23 mouse cellular contexts compared by ENCODE assay signal in the genomic region with DNA sequence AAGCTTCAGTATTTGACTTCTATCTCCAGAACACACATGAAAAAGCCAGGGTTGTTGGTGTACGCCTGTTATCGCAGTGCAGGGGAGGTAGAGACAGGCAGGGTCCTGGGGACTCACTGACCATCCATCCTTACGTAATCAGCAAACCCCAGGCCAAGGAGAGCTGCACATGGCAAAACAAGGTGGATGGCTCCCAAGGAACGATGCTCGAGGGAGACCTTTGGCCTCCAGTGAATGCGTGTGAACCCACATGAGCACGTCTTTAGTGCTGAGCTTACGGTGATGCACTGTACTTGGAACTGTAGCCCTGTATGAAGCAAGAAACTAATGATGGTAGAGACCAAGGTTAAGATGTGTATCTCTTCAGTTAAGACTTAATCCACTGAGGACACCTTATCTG.
DNase-seq lines count a peak whose midpoint lies in the region; ATAC-seq and TF ChIP-seq lines count a peak whose summit lies in the region.
"Had no signal": no experiment of that assay in that cellular context is flagged by ENCODE, and none has a peak within 500 bp of the region (broad histone marks: within the 10 kb centered on the region; RNA-seq: fewer than 3 reads in every experiment).

No protein-coding gene starts in this region.

- no peak overlapping the region for H3K9ac ChIP-seq in heart, embryonic 13.5 days
- no peak overlapping the region for H3K9ac ChIP-seq in heart, adult 2 months (ENCODE audit: low read depth, low read length)
- H3K9ac ChIP-seq in midbrain, embryonic 11.5 days (ENCODE audit: low read length): no peak overlapping the region
- H3K9ac ChIP-seq: heart, embryonic 12.5 days; hindbrain, embryonic 14.5 days had no signal

- no peak overlapping the region for H3K4me2 ChIP-seq in heart, embryonic 13.5 days
- H3K4me2 ChIP-seq in midbrain, embryonic 11.5 days: no peak overlapping the region
- H3K4me2 ChIP-seq: heart, embryonic 12.5 days; hindbrain, embryonic 14.5 days had no signal

- H3K79me2 ChIP-seq in heart, adult 2 months (replicated peaks; ENCODE audit: control insufficient read depth, insufficient read depth, low read length): peaks cover 3% of the 10 kb centered on the region; the same call in 1 of the 2 replicates

- no peak for TF ChIP-seq CTCF in heart, adult 2 months (IDR thresholded peaks at IDR 0.05)

- H3K4me3 ChIP-seq in heart, embryonic 13.5 days: no peak overlapping the region
- H3K4me3 ChIP-seq in heart, adult 2 months: no peak overlapping the region
- no peak overlapping the region for H3K4me3 ChIP-seq in midbrain, embryonic 11.5 days (ENCODE audit: low read depth, low read length)
- H3K4me3 ChIP-seq: forebrain, embryonic 10.5 days; gastrocnemius, adult 2 months; heart, embryonic 12.5 days had no signal

- H3K4me1 ChIP-seq in heart, embryonic 13.5 days: peaks cover 80% of the 10 kb centered on the region
- H3K4me1 ChIP-seq in heart, adult 2 months (ENCODE audit: control insufficient read depth, insufficient read depth, low read length): peaks cover 10% of the 10 kb centered on the region
- H3K4me1 ChIP-seq in midbrain, embryonic 11.5 days (ENCODE audit: control insufficient read depth, insufficient read depth, low read length): peaks cover 23% of the 10 kb centered on the region

- 77% methylated on average over 8 of the region's 8 CpGs for WGBS in heart, embryonic 13.5 days
- 94% methylated on average over 8 of the region's 8 CpGs for WGBS in heart, adult 2 months
- 95% methylated on average over 8 of the region's 8 CpGs for WGBS in midbrain, embryonic 11.5 days

- TF ChIP-seq EP300 in heart, adult 2 months (IDR thresholded peaks at IDR 0.05; ENCODE audit: insufficient read depth, low read depth, low read length): no peak

- no peaks in the 10 kb centered on the region for H3K9me3 ChIP-seq in heart, embryonic 13.5 days
- no peaks in the 10 kb centered on the region for H3K9me3 ChIP-seq in midbrain, embryonic 11.5 days (ENCODE audit: control insufficient read depth, low read length)
- H3K9me3 ChIP-seq: forebrain, embryonic 10.5 days; G1E; heart, embryonic 12.5 days had no signal

- 0 out of 2 replicates have a peak overlapping the region, but pooled peaks have one; percentile 12 for H3K27ac ChIP-seq in heart, embryonic 13.5 days (replicated peaks)
- H3K27ac ChIP-seq in heart, adult 2 months: no peak overlapping the region
- H3K27ac ChIP-seq in midbrain, embryonic 11.5 days (ENCODE audit: low read depth, low read length): no peak overlapping the region
- H3K27ac ChIP-seq: forebrain, embryonic 10.5 days; gastrocnemius, adult 2 months; hindbrain, embryonic 14.5 days had no signal

- peaks cover 11% of the 10 kb centered on the region; the same call in 1 of the 2 replicates for H3K36me3 ChIP-seq in heart, embryonic 13.5 days
- peaks cover 5% of the 10 kb centered on the region for H3K36me3 ChIP-seq in heart, adult 2 months (ENCODE audit: control insufficient read depth, insufficient read depth, low read length)
- H3K36me3 ChIP-seq in midbrain, embryonic 11.5 days (ENCODE audit: control insufficient read depth, insufficient read depth, low read length): no peaks in the 10 kb centered on the region

- intact Hi-C loops in heart, adult 2 months (cut with DNase I): loop anchor here (5.0 kb wide), 2 partner anchors 33 to 117 kb away; a partner anchor contains a TSS

- TF ChIP-seq POLR2A in heart, adult 2 months (IDR thresholded peaks at IDR 0.05; ENCODE audit: insufficient read depth, low read depth, low read length): no peak

- no peak for DNase-seq in cerebellum, adult 11 months
- no peak for DNase-seq in heart, adult 2 months
- DNase-seq in urinary bladder, adult 2 months (ENCODE audit: low spot score): peak; percentile 18
- DNase-seq in urinary bladder, postnatal 25 days (ENCODE audit: low spot score): no peak
- DNase-seq in midbrain, embryonic 11.5 days (ENCODE audit: low spot score, missing footprints): no peak
- DNase-seq: adrenal gland, adult 8-10 months; adrenal gland, postnatal 36 days; B cell, adult 2 months; cerebellum, adult 11-12 months; cerebellum, adult 9-10 months; cerebellum, postnatal 25 days; gastrocnemius, adult 2 months; gastrocnemius, postnatal 36 days; heart, adult 18-20 months; kidney, adult 18-20 months had no signal

- ATAC-seq in cerebellum, adult (ENCODE audit: insufficient number of reproducible peaks, low FRiP score, low TSS enrichment): 0 out of 2 replicates have a peak, but pooled peaks have one; percentile 27
- no peak for ATAC-seq in heart, embryonic 13.5 days (ENCODE audit: extremely low read depth, insufficient number of reproducible peaks, low FRiP score, low TSS enrichment)
- ATAC-seq in midbrain, embryonic 11.5 days (ENCODE audit: low FRiP score): no peak
- ATAC-seq: CD4-positive, CD25-positive, alpha-beta regulatory T cell, adult 4 months; forebrain, embryonic 14.5 days had no signal

- no peaks in the 10 kb centered on the region for H3K27me3 ChIP-seq in heart, embryonic 13.5 days (replicated peaks)
- H3K27me3 ChIP-seq in heart, adult 2 months (ENCODE audit: control insufficient read depth, insufficient read depth, low read length): no peaks in the 10 kb centered on the region
- no peaks in the 10 kb centered on the region for H3K27me3 ChIP-seq in midbrain, embryonic 11.5 days (ENCODE audit: control insufficient read depth, insufficient read depth, low read length)
- H3K27me3 ChIP-seq: heart, embryonic 12.5 days had no signal
